12 mouse cellular contexts compared by ENCODE assay signal in genomic region chr5:135042105-135042788, GRCm38 (mm10). TPM values are rescaled to one million over a fixed set of nuclear protein-coding genes. Genes with fewer than 3 reads are reported as not detected.
A peak's percentile ranks its signal among the peaks of the same experiment; 100 is the strongest.
DNase-seq lines count a peak whose midpoint lies in the region; ATAC-seq and TF ChIP-seq lines count a peak whose summit lies in the region.
"Had no signal": no experiment of that assay in that cellular context is flagged by ENCODE, and none has a peak within 500 bp of the region (broad histone marks: within the 10 kb centered on the region; RNA-seq: fewer than 3 reads in every experiment).

No protein-coding gene starts in this region.

- H3K36me3 ChIP-seq in heart, embryonic 13.5 days, result peaks cover 78% of the 10 kb centered on the region
- H3K36me3 ChIP-seq in E14TG2a.4 (ENCODE audit: insufficient read depth, low read length), result peaks cover 44% of the 10 kb centered on the region
- no peaks in the 10 kb centered on the region for H3K36me3 ChIP-seq in liver, embryonic 14.5 days (replicated peaks; ENCODE audit: control insufficient read depth, insufficient read depth, low read depth)
- H3K36me3 ChIP-seq in forebrain, embryonic 14.5 days (ENCODE audit: control insufficient read depth, insufficient read depth, low read length), result peaks cover 15% of the 10 kb centered on the region; the same call in 1 of the 2 replicates

- 49% methylated on average over 21 of the region's 21 CpGs for WGBS in heart, embryonic 13.5 days
- 34% methylated on average over 21 of the region's 21 CpGs for WGBS in liver, embryonic 14.5 days (ENCODE audit: insufficient replicate concordance)
- WGBS in forebrain, embryonic 14.5 days, result 30% methylated on average over 20 of the region's 21 CpGs

- H3K27ac ChIP-seq in heart, embryonic 13.5 days (replicated peaks), result no peak overlapping the region
- H3K27ac ChIP-seq in liver, embryonic 14.5 days, result no peak overlapping the region
- no peak overlapping the region for H3K27ac ChIP-seq in forebrain, embryonic 14.5 days (ENCODE audit: low read depth, low read length)

- H3K9ac ChIP-seq in heart, embryonic 13.5 days, result no peak overlapping the region
- no peak overlapping the region; the same call in 1 of the 2 replicates for H3K9ac ChIP-seq in liver, embryonic 14.5 days (replicated peaks)
- H3K9ac ChIP-seq in forebrain, embryonic 14.5 days (ENCODE audit: low read length), result no peak overlapping the region

- TF ChIP-seq EP300 in liver, embryonic 14.5 days (IDR thresholded peaks at IDR 0.05; ENCODE audit: low read depth), result no peak

- no peak for TF ChIP-seq CTCF in E14TG2a.4 (conservative IDR thresholded peaks at IDR 0.05; ENCODE audit: low read length)
- TF ChIP-seq CTCF in liver, embryonic 14.5 days (IDR thresholded peaks at IDR 0.05; ENCODE audit: low read depth), result no peak

- H3K4me2 ChIP-seq in heart, embryonic 13.5 days, result peak overlapping the region; percentile 29; the same call in 1 of the 2 replicates
- peak overlapping the region; percentile 57 for H3K4me2 ChIP-seq in liver, embryonic 14.5 days (ENCODE audit: low read depth)
- H3K4me2 ChIP-seq in forebrain, embryonic 14.5 days (ENCODE audit: low read length), result no peak overlapping the region

- no peak; the same call in 1 of the 2 replicates for ATAC-seq in heart, embryonic 13.5 days (ENCODE audit: extremely low read depth, insufficient number of reproducible peaks, low FRiP score, low TSS enrichment)
- ATAC-seq in liver, embryonic 14.5 days (ENCODE audit: insufficient read depth), result peak; percentile 71; the same call in 1 of the 2 replicates
- ATAC-seq in forebrain, embryonic 14.5 days, result no peak

- intact Hi-C loops in heart, postnatal 36 days (cut with DNase I), result no loop called here
- intact Hi-C loops in heart, postnatal 14 days (cut with DNase I), result no loop called here

- no peaks in the 10 kb centered on the region for H3K27me3 ChIP-seq in heart, embryonic 13.5 days (replicated peaks)
- H3K27me3 ChIP-seq in E14TG2a.4 (ENCODE audit: insufficient read depth, low read length), result no peaks in the 10 kb centered on the region
- no peaks in the 10 kb centered on the region for H3K27me3 ChIP-seq in liver, embryonic 14.5 days (ENCODE audit: control insufficient read depth, insufficient read depth, low read length)
- H3K27me3 ChIP-seq in forebrain, embryonic 14.5 days (replicated peaks; ENCODE audit: control insufficient read depth, insufficient read depth, low read length), result no peaks in the 10 kb centered on the region

- H3K4me1 ChIP-seq in heart, embryonic 13.5 days, result peaks cover 17% of the 10 kb centered on the region
- peaks cover 57% of the 10 kb centered on the region for H3K4me1 ChIP-seq in E14TG2a.4 (replicated peaks; ENCODE audit: low read depth, low read length)
- peaks cover 5 to 24% of the 10 kb centered on the region in 2 experiments for H3K4me1 ChIP-seq in liver, embryonic 14.5 days (replicated peaks; ENCODE audit: control insufficient read depth in 2 of 2, insufficient read depth in 2 of 2, low read length in 1 of 2)
- H3K4me1 ChIP-seq in forebrain, embryonic 14.5 days (ENCODE audit: control insufficient read depth, insufficient read depth, low read length), result no peaks in the 10 kb centered on the region

- DNase-seq in heart, postnatal 36 days, result no peak
- DNase-seq in ZHBTc4 (ENCODE audit: low read depth, low spot score), result peak; percentile 94
- DNase-seq in liver, embryonic 14.5 days (ENCODE audit: low read depth in 3 of 3, low spot score in 3 of 3), result no peak
- no peak for DNase-seq in spleen, adult 18-20 months
- DNase-seq in forebrain, embryonic 14.5 days (ENCODE audit: low spot score), result no peak
- DNase-seq in heart, postnatal 14 days, result no peak
- DNase-seq: adrenal gland, adult 8-10 months; cerebellum, adult 2 months; heart, adult 18-20 months; right cerebral cortex, postnatal 14 days had no signal

- H3K4me3 ChIP-seq in heart, embryonic 13.5 days, result no peak overlapping the region
- H3K4me3 ChIP-seq in E14TG2a.4 (replicated peaks; ENCODE audit: low read length), result peak overlapping the region; percentile 80
- H3K4me3 ChIP-seq in liver, embryonic 14.5 days (ENCODE audit: insufficient read depth in 1 of 2, low read depth in 2 of 2, low read length in 2 of 2), result peak overlapping the region; percentile 17 to 27
- no peak overlapping the region for H3K4me3 ChIP-seq in forebrain, embryonic 14.5 days (ENCODE audit: low read depth, low read length)

- no peaks in the 10 kb centered on the region for H3K9me3 ChIP-seq in heart, embryonic 13.5 days
- no peaks in the 10 kb centered on the region for H3K9me3 ChIP-seq in E14TG2a.4 (ENCODE audit: low read length)
- H3K9me3 ChIP-seq in liver, embryonic 14.5 days (ENCODE audit: control insufficient read depth, low read length), result no peaks in the 10 kb centered on the region
- H3K9me3 ChIP-seq in forebrain, embryonic 14.5 days (replicated peaks; ENCODE audit: control insufficient read depth, low read length), result no peaks in the 10 kb centered on the region

RNA-seq across cellular contexts. Expression of gene Stx1a, which starts 19.0 kb away (rescaled TPM):
- 8.2 and 8.3 TPM in 2 replicates for polyA plus RNA-seq in heart, embryonic 13.5 days (2015; fragmentation: Nextera tagmentation; extraction: Ambion mirVana)
- total RNA-seq in heart, postnatal 36 days (2021), result 1 to 10 TPM; 1.7 to 2.0 TPM
- polyA plus RNA-seq in liver, embryonic 14.5 days (2012; rRNA removed), result 2.0 and 2.3 TPM in 2 replicates
- 0.72 and 0.73 TPM in 2 replicates for polyA plus RNA-seq in liver, embryonic 14.5 days (2014; fragmentation: Nextera tagmentation; extraction: Ambion mirVana)
- polyA plus RNA-seq in forebrain, embryonic 14.5 days (2014; fragmentation: Nextera tagmentation; extraction: Ambion mirVana), result 57.0 and 78.5 TPM in 2 replicates
- 1 to 10 TPM; 2.6 to 4.3 TPM for total RNA-seq in heart, postnatal 14 days (2021)

RNA-seq across cellular contexts. Expression of gene Dnajc30, which starts 21.8 kb away (rescaled TPM):
- polyA plus RNA-seq in heart, embryonic 13.5 days (2015; fragmentation: Nextera tagmentation; extraction: Ambion mirVana), result 26.4 and 28.1 TPM in 2 replicates
- 10 to 100 TPM; 38.5 to 40.4 TPM for total RNA-seq in heart, postnatal 36 days (2021)
- 9.5 and 12.1 TPM in 2 replicates for polyA plus RNA-seq in liver, embryonic 14.5 days (2012; rRNA removed)
- polyA plus RNA-seq in liver, embryonic 14.5 days (2014; fragmentation: Nextera tagmentation; extraction: Ambion mirVana), result 13.3 and 14.2 TPM in 2 replicates
- 36.3 and 38.8 TPM in 2 replicates for polyA plus RNA-seq in forebrain, embryonic 14.5 days (2014; fragmentation: Nextera tagmentation; extraction: Ambion mirVana)
- total RNA-seq in heart, postnatal 14 days (2021), result 10 to 100 TPM; 25.9 to 26.2 TPM

RNA-seq across cellular contexts. Expression of gene Bud23, which starts 22.5 kb away (rescaled TPM):
- polyA plus RNA-seq in heart, embryonic 13.5 days (2015; fragmentation: Nextera tagmentation; extraction: Ambion mirVana), result 70.8 and 71.2 TPM in 2 replicates
- 10 to 100 TPM; 21.2 to 24.7 TPM for total RNA-seq in heart, postnatal 36 days (2021)
- polyA plus RNA-seq in liver, embryonic 14.5 days (2012; rRNA removed), result 36.7 and 43.3 TPM in 2 replicates
- 46.0 and 50.1 TPM in 2 replicates for polyA plus RNA-seq in liver, embryonic 14.5 days (2014; fragmentation: Nextera tagmentation; extraction: Ambion mirVana)
- 89.1 and 92.7 TPM in 2 replicates for polyA plus RNA-seq in forebrain, embryonic 14.5 days (2014; fragmentation: Nextera tagmentation; extraction: Ambion mirVana)
- 10 to 100 TPM; 24.9 to 26.8 TPM for total RNA-seq in heart, postnatal 14 days (2021)

RNA-seq across cellular contexts. Expression of gene Abhd11, which starts 33.3 kb away (rescaled TPM):
- polyA plus RNA-seq in heart, embryonic 13.5 days (2015; fragmentation: Nextera tagmentation; extraction: Ambion mirVana), result 59.1 and 65.8 TPM in 2 replicates
- total RNA-seq in heart, postnatal 36 days (2021), result 10 to 100 TPM; 63.6 to 68.4 TPM
- polyA plus RNA-seq in liver, embryonic 14.5 days (2012; rRNA removed), result 27.0 and 27.9 TPM in 2 replicates
- 23.1 and 25.1 TPM in 2 replicates for polyA plus RNA-seq in liver, embryonic 14.5 days (2014; fragmentation: Nextera tagmentation; extraction: Ambion mirVana)
- 66.9 and 70.7 TPM in 2 replicates for polyA plus RNA-seq in forebrain, embryonic 14.5 days (2014; fragmentation: Nextera tagmentation; extraction: Ambion mirVana)
- 10 to 100 TPM; 61.4 to 65.0 TPM for total RNA-seq in heart, postnatal 14 days (2021)

RNA-seq across cellular contexts. Expression of gene Vps37d, which starts 35.8 kb away (rescaled TPM):
- 3.0 and 3.3 TPM in 2 replicates for polyA plus RNA-seq in heart, embryonic 13.5 days (2015; fragmentation: Nextera tagmentation; extraction: Ambion mirVana)
- total RNA-seq in heart, postnatal 36 days (2021), result 1 to 10 TPM in 1 of 2 experiments, under 1 TPM in 1; 0.95 to 1.6 TPM
- polyA plus RNA-seq in liver, embryonic 14.5 days (2012; rRNA removed), result 0.29 and 0.30 TPM in 2 replicates
- 0.06 and 0.10 TPM in 2 replicates for polyA plus RNA-seq in liver, embryonic 14.5 days (2014; fragmentation: Nextera tagmentation; extraction: Ambion mirVana)
- polyA plus RNA-seq in forebrain, embryonic 14.5 days (2014; fragmentation: Nextera tagmentation; extraction: Ambion mirVana), result 25.0 and 28.9 TPM in 2 replicates
- total RNA-seq in heart, postnatal 14 days (2021), result 1 to 10 TPM in 1 of 2 experiments, under 1 TPM in 1; 0.98 to 1.2 TPM

Comparison
In these comparisons a context has a peak if more than half of its experiments do, and no peak if none do; other contexts are left out.
1. H3K4me3 ChIP-seq: peak in E14TG2a.4 (single experiment) and liver, embryonic 14.5 days (2 of 2); none in heart, embryonic 13.5 days (single experiment) and forebrain, embryonic 14.5 days (single experiment).